Mouse (Mus musculus) kidney, postnatal 10 days (tissue): ENCODE results near the gene Pacrg.

Experiments used
- DNase-seq: peaks from one replicate; pipeline ENCODE4 v3.0.0; 2021; ENCODE audit warnings: mixed read lengths

Gene Pacrg

GRCm38 (mm10) chr17:10548969-10549368, 291.1 kb downstream of the Pacrg start:
- no peak for DNase-seq

GRCm38 (mm10) chr17:10540772-10541171, 299.3 kb downstream of the Pacrg start:
- DNase-seq = no peak

GRCm38 (mm10) chr17:10534206-10534605, 305.9 kb downstream of the Pacrg start:
- DNase-seq = no peak

- no peak for DNase-seq
These were observed 306.6 kb downstream of the Pacrg start for GRCm38 (mm10) chr17:10533461-10533860.

DNA sequence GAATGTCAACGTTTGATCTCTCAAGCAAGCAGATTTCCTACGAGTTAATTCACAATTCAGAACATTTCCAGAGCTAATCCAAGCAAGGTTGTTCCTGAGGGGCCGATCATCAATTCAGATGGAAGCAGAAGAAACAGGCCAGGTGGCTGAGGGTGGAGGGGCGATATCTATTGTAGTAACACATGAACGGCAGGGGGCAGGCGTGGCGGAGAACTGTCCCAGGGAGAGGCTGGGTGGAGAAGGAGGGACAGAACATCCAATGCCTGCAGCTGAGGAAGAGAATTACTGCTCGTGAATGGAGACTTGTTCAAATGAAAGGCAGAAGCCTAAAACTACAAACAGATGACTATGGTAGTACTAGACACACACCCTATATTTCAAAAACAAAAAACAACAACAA, 309.1 kb downstream of the Pacrg start:
- DNase-seq = peak; percentile 63

DNA sequence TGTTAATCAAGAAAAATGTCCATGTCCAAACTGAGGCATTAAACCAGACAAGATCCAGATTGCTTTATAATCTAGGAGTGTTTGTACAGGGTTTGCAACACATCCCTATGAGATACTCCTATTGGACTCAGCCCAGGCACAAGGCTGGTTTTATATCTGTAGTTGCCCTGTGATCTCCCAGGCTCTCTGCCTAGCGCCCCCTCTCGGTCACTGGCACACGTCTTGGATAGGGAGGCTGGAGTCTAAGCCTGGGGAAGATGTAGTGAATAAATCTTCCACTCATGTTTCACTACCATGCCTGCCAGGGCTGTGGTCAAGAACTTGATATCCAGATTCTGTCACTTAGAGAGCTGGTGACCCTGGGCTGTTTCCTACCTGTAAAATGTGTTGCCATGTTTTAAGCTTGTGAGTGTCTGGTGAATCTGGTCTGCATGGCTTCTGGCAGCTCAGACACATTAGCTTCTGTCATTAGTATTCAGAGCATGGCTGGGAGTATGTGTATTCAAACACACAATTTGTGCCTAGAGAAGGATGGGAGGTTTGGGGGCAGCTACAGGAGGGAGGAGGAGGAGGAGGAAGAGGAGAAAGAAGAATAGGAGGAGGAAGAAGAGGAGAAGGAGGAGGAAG, 310.7 kb downstream of the Pacrg start:
- DNase-seq = peak; percentile 38

DNA sequence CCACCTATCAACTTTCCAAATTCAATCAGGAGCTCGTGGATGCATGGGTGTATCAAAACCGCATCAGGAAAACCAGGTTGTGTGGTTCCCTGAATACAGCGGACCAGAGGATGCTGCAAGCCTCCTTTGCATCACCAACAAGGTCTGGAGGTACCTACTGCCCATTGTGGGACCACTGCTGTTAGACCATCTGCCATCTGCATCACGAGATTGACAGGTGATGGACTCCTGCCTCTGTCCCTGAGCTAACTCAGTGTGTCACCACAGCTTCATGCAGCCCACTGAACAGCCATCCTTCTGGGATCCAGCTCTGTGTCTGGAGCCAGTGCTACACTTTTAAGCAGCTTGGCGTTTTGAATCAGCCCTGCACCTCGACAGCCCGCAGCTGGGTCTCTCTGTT, 318.8 kb downstream of the Pacrg start:
- DNase-seq = no peak

- DNase-seq = no peak
These were observed 320.5 kb downstream of the Pacrg start for GRCm38 (mm10) chr17:10519506-10520155.

DNA sequence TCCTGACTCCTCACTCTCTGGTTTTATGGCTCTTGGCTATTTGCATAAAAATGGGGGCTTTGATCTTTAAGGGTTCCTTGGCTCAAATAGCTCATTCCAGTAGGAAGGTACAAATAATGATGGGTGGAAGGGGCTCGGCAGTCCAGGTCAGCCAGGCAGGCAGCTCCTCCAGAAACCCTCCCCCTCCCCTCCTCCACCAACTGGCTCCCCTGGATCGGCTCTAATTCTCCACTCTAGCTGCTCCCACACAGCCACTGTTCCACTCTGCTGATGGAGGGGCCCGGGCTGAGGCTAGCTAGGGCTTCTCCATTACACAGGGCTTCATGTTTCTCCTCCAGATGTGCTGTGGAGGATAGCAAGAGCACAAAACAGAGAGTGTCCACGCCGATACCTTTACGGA, 325.3 kb downstream of the Pacrg start:
- DNase-seq = peak; percentile 26

DNA sequence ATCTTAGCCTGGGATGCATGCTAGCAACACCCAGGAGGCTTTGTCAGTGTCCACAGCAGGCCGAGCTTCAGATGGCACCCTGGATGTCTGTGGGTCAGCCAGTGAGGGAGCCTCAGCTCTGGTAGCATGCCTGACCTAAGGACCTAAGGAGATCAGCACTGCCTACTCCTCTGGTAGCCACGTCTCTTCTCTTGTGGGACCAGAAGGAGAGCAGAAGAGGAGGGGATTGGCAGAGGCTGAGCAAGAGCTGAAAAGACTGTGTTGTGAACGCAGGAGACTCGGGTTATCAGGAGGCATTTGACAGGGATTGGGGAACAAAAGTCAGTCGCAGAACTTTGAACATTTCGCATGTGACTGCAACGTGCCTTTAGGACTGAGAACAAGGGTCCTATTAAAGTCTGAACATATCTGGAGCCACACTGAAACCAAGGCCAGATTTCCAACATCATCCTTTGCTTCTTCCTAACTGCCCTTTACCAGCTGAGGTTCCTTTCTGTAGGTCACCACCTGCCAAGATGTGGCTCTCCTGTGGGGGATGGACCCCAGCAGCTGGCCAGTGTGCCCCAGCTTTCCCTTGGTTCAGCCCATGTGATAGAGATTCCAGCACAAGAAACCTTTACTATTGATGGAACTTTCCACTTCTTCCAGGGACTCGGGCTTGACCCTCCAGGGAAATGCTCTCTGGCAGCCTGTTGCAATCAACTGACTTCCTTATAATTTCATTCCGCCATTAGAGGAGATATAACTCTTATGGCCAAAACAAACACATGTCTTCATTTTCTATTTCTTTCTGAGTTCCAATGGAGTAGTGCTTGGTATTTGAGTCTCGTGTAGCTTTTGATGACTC, 329.0 kb downstream of the Pacrg start:
- DNase-seq = no peak

- peak; percentile 3 for DNase-seq
These were observed 329.6 kb downstream of the Pacrg start for GRCm38 (mm10) chr17:10510467-10510866.

GRCm38 (mm10) chr17:10508088-10508487, 332.0 kb downstream of the Pacrg start:
- no peak for DNase-seq

GRCm38 (mm10) chr17:10507466-10507865, 332.6 kb downstream of the Pacrg start:
- DNase-seq = no peak

DNA sequence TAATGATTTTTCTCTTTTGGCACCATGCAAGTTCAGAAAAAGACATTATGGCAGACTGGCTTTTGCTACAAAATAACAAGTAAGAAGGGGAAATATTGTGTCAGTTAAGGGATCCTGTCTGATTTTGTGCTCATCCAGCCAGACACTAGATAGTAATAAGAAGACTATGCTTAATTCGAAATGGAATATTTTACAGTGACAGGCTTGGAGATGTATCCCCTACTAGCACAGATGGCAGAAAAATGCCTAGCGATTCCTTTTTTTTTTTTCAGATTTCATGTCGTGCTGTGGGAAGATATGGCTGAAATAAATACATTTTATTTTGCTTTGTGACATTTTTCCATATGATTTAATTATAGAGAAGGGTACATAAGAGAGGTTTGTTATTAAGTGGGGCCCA, 333.2 kb downstream of the Pacrg start:
- no peak for DNase-seq

DNA sequence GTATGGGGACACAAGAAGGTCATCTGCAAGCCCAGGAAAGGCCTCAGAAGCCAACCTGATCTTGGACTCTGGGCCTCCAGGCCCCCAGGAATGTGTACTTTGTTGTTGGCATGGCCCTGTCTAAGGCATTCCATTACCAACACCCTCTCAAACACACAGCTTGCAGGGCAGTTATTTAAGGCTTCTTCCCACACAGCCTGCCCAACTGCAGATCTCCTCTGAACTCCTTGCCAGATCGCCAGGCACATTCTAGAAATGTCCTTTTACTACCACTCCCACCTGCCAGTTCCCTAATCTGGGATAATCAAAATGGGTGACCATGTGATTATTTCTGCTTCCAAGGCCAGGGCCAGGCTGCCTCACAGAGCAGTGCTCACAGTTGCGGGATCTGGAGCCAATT, 338.7 kb downstream of the Pacrg start:
- no peak for DNase-seq

GRCm38 (mm10) chr17:10500795-10501432, 339.2 kb downstream of the Pacrg start:
- DNase-seq = no peak

DNA sequence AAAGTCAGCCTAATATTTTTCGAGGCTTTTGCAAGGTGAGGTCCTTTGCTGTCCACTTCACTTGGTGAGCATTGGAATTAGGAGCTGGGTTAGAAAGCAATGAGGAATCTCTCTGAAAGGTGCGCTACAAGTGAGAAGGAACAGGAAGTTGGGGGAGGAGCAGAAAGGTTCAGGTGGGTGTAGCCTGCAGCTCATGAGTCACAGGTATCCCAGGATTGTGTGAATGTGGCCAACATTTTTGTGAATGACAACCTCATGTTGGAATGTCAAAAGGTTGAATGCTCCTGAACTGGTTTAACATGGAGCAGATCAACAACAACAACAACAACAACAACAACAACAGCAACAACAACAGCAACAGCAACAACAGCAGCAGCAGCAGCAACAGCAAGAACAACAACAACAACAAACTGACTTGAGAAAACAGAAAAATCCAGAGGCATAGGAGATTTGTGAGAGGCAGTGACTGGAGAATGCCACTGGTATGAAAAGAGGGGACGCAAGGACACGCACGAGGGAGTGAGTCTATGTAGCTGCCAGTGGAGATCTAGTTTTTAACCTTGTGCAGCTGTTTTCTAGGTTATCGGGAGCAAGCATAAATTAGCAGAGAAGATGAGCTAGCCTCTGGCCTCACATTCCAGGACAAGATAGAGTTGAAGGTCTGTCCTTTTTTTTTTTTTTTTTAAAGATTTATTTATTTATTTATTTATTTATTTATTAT, 341.0 kb downstream of the Pacrg start:
- no peak for DNase-seq

- no peak for DNase-seq
These were observed 342.2 kb downstream of the Pacrg start for GRCm38 (mm10) chr17:10497781-10498420.

- DNase-seq = no peak
These were observed 344.0 kb downstream of the Pacrg start for GRCm38 (mm10) chr17:10496066-10496465.

DNA sequence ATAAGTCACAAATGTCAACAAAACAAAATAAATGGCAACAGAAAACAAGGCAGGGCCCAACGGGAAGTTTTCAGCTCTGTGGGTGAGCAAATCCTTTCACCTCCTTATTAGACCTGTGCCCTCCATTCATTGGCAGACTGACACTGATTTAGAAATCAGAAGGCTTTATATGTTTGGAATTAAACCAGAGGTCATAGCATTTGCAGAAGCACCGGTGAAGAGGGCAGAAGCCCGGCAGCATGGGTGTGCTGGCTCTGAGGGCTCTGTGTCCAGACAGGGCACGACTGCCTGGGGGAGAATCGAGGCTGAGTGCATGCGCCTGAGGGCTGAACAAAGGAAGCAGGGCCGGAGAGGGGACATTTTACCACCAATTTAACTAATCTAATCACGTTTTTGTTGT, 344.5 kb downstream of the Pacrg start:
- DNase-seq = no peak

- DNase-seq = peak; percentile 67
These were observed 347.0 kb downstream of the Pacrg start for GRCm38 (mm10) chr17:10493124-10493523.
